Mouse (Mus musculus) right cerebral cortex, postnatal 25 days (tissue): ENCODE data around the gene Dtymk.
A peak's percentile ranks its signal among the peaks of the same experiment; 100 is the strongest.
"Not testable (repeated sequence)": the region's sequence is repeated elsewhere in the genome, so short reads cannot be mapped to it uniquely, and the experiment has no call there.

Experiments used
- DNase-seq: peaks from one replicate; pipeline ENCODE4 v3.0.0; 2022

The Dtymk gene

GRCm38 (mm10) chr1:93803556-93804507 is 2.1 kb upstream of the Dtymk start, which contains the start of gene Ing5:
Ing5 (plus strand) TSS chr1:93803965.
- DNase-seq: peak; percentile 99

GRCm38 (mm10) chr1:93802771-93803170 is 1.0 kb upstream of the Dtymk start:
- no peak for DNase-seq

- DNase-seq: no peak
Observed at GRCm38 (mm10) chr1:93800670-93801503, 847 bp downstream of the Dtymk start.

- no peak for DNase-seq
Observed at GRCm38 (mm10) chr1:93795886-93796285, 5.8 kb downstream of the Dtymk start.

DNA sequence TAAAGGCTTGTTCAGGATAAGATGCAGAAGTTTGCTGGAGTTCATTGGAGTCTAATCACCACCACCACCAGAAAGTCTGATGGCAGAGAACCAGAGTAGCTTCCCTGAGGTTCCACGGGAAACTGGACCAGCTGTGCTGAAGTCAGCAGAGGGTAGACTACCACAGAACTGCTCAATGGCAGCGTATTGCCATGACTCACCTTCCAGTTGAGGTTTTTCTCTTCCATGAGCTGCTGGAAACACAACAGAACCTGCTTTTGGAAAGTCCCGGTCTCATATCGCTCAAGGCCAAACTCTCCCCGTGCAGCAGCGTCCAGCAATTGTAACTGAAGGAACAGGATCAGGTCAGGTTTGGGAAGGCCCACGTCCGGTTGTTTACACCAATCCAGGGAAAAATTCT is 7.2 kb downstream of the Dtymk start:
- no peak for DNase-seq

GRCm38 (mm10) chr1:93786912-93787311 is 14.8 kb downstream of the Dtymk start:
- DNase-seq: no peak

DNA sequence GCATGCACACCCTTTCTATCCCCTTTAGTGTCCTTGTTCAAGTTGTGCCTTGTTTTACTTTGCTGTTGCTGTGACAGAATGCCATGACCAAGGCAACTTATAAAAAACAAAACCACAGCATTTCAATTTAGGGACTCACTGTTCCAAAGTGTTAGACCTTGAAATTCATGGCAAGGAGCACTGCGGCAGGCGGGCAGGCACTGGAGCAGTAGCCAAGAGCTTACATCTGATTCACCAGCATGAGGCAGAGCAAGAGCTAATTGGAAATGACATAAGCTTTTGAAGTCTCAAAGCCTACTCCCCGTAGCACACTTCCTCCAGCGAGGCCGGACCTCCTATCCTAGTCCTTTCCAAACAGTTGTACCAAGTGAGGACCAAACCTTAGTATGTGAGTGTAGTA is 25.0 kb downstream of the Dtymk start:
- DNase-seq: no peak

DNA sequence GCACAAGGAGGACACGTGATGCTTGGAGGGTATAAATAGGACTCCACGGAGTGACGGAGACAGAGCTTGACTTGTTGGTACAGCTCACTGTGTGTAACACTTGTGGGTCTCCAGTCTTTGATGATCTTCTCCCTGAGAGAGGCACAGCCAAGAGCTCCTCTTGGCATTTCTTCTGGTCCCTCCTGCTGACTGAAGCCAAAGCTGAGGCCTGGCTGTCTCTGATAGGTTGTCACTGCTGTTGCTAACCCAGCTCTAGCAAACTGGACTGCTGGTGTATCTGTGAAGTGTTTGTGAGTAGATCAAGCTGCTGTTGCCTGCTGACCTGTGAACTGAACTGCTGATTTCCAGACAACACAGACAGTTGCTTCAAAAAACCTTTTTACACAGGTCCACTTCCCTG is 31.8 kb downstream of the Dtymk start:
- DNase-seq: no peak

- DNase-seq: no peak
Observed at GRCm38 (mm10) chr1:93767600-93767999, 34.1 kb downstream of the Dtymk start.

- DNase-seq: no peak
Observed at GRCm38 (mm10) chr1:93764871-93765591, 36.7 kb downstream of the Dtymk start.

DNA sequence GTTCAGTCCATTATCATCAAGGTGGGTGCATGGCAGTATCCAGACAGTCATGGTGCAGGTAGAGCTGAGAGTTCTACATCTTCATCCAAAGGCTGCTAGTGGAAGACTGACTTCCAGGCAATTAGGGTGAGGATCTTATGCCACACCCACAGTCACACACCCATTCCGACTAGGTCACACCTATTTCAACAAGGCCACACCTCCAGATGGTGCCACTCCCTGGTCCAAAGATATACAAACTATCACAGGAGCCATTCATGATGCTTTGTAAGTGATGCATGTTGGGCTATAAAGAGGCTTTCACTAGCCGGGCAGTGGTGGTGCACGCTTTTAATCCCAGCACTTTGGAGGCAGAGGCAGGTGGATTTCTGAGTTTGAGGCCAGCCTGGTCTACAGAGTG is 38.2 kb downstream of the Dtymk start:
- not testable (repeated sequence) for DNase-seq

- DNase-seq: no peak
Observed at GRCm38 (mm10) chr1:93760076-93760475, 41.7 kb downstream of the Dtymk start.

DNA sequence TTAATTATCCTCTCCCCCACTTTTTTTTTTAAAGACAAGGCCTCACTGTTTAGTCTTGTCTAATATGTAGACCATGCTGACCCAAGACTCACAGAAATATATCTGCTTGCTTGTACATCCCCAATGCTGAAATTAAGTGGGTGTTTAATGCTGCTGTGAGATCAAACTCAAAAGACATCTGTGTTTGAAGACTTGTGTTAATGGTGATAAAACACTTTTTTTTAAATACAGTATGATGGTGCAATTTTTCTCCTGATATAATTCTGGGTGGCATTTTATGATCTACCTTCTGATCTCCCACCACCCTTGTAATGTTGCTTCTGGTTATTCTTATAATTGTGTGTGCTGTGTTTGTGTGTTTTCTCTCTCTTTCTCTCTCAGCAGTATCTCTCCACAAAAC is 45.6 kb downstream of the Dtymk start:
- DNase-seq: no peak

DNA sequence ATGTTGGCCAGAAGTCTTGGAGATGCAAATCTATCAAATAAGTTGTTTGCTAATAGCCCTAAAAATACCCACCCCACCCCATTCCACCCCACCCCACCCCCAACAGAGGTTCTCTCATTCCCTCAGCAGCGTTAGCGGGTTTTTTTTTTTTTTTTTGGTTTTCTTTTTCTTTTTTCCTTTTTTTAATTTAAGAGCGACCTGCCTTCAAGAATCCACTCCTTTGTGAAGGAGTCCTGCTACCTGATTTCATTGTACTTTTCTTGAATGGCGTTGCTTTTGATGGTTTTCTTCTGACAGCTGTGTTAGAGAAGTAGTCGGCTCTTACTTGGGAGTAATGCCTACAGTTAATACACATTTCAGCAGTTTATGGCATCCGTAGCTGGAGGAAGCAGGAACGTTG is 46.1 kb downstream of the Dtymk start:
- no peak for DNase-seq

DNA sequence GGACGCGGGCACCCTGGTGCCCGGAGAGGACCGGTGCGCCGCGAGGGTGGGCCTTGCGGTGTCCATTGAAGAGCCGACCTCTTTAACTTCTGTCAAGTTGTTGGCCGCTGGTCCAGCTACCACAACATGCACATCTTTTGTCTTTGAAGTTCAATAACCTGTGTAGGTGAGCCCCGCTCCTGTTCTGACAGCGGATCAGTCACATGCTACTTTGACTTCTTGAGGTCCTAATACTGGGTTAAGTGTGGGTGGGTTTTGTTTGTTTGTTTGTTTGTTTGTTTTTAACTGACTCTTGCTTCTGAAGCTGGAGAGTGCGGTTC is 46.5 kb downstream of the Dtymk start:
- no peak for DNase-seq

GRCm38 (mm10) chr1:93754573-93755290 is 47.0 kb downstream of the Dtymk start, which contains the start of gene Thap4:
Thap4 (minus strand) TSS chr1:93754864.
- peak; percentile 96 for DNase-seq

DNA sequence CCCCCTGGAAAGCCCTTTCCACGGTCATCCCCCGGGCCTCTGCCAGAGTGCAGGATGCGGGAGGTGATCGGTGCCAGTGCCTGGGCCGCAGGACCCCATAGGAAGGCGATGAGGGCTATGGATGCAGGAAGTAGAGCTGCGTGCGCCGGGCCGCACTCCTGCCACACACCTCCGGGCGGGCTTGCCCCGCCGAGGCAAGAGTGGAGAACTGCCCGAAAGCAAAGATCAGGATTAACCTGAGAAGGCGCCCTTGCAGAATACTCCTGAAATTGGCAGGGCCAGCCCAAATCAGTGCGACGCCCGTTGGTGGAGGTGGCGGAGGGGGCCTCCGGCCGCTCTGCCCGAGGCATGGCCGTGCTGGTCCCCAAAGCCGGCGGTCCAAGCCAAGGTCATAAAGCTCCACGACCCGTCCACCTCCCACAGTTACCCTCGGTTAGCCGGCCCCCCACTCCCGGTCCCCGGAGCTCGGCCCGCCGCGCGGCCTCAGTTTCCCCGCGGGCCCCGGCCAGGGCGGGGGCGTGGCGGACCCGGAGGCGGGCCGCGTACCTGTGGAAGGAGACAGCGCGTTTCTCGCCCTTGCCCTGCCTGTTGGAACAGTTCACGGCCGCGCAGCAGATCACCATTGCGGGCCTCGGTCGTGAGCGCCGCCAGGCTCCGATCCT is 47.7 kb downstream of the Dtymk start:
- no peak for DNase-seq

- DNase-seq: no peak
Observed at GRCm38 (mm10) chr1:93751290-93751689, 50.4 kb downstream of the Dtymk start, which contains the start of gene Atg4b. Atg4b (plus strand) TSS chr1:93751500.

DNA sequence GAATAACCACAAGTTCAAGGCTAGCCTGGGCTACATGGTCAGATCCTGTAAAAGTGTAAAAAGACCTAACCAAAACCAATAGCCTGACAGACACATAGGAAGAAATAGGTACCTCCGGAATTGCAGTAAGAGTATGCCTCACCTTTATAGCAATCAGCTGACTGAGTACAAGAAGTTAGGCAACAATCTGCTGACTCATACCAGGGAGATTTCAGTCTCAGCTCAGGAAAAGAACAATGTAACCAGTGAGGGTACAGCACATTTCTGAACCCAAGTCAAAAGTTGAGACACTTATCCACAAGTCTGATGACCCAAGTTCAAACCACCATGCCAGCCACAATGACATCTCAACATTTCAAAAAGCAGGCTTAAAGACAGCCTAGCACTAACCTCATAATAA is 53.2 kb downstream of the Dtymk start:
- DNase-seq: no peak

GRCm38 (mm10) chr1:93746179-93746578 is 55.6 kb downstream of the Dtymk start:
- no peak for DNase-seq

- no peak for DNase-seq
Observed at GRCm38 (mm10) chr1:93742910-93743309, 58.8 kb downstream of the Dtymk start.
